Mouse (Mus musculus): ENCODE data around the gene Syn2.
A peak's percentile ranks its signal among the peaks of the same experiment; 100 is the strongest.

The Syn2 gene

DNA sequence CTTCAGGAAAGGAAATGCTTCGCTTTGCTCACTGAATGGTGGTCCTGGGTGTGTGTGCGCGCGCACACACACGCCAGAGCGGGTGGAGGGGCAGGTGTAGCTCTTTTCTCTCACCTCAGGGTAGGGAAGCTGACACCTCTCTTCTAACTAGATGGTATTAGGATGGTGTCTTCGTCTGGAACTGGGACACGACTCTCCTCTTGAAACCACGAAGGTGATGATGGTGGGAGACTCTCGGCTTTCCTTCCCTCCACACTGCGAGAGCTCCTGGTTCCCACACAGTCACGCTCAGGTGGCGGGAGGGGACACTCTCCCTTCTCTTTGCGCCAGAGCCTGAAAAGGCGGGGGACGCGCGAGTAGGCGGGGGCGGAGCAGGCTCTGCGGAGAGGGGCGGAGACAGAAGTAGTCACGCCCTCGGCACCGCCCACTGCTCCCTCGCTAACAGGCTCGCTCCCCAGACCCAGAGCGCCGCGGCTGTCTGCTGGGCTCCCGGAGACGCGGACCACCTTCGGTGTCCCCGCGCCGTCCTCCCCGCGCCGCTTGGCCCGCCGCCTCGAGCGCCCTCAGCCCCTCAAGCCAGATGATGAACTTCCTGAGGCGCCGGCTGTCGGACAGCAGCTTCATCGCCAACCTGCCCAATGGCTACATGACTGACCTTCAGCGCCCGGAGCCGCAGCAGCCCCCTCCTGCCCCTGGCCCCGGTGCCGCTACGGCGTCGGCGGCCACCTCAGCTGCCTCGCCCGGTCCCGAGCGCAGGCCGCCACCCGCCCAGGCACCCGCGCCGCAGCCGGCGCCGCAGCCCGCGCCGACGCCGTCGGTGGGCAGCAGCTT, at the start of gene Syn2:
Syn2 (plus strand) TSS at position 402 of the 831 bp plus-strand sequence.
- DNase-seq (ENCODE audit: inconsistent age in 2 of 2, low spot score in 1 of 2): peak; percentile 83 to 93

DNA sequence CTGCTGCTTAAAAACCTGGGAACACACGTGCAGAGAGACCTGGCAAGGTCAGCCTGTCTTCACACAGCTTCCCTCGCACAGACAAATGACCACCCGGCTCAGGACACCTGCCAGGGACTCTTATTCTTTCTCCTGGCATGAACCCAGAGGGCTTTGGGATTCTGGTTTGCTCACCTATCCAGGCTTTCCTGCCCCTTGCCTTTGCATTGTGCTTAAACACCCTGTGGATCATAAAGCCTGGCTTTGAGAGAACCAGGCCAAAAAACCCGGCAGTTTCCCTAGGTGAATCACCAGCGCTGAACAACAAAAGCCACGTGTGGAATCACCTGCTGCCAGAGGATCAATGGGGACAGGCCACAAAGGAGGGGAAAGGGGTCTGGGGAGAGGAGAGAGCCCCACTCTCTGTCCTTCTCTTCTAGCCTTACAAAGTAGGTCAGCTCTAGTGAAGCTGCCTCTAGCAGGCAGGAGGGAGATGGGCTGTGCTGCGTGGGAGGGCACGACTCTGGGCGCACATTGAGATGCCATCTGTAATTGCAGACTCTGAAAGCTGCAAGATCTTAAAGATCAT, 49.3 kb upstream of the Syn2 start:
- no peak for DNase-seq (ENCODE audit: inconsistent age in 2 of 2, low spot score in 1 of 2)

DNA sequence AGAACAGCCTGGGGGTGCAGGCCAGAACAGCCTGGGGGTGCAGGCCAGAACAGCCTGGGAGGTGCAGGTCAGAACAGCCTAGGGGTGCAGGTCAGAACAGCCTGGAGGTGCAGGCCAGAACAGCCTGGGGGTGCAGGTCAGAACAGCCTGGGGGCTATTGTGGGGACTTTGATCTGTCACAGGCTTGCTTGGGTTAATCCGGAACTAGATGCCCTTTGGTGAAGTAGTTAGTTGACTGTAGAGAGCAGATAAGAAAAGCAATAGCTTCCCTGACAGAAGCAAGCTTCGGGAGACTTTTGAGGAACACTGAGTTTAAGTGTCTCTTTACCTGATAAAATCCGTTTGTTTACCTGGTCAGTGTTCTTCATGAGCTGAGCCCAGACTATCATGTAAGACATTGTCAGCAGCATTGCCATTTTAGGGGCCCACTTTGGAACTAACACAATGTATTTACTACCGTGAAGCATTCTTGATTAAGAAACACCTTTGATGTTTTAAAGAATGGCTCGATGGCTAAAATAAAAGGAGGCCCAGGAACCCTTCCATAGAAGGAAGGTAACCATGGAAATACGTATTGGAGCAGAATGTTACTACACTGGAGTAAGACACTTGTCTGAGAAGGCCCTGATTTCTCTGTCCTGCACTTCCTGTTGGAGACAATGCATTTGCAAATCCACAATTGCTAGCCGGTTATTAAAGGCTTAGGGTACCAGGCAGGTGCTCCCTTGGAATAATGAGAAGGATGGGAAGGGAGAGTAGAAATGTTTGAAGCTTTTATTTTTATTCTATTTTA, 46.2 kb upstream of the Syn2 start:
- DNase-seq (ENCODE audit: inconsistent age in 2 of 2, low spot score in 1 of 2): no peak

DNA sequence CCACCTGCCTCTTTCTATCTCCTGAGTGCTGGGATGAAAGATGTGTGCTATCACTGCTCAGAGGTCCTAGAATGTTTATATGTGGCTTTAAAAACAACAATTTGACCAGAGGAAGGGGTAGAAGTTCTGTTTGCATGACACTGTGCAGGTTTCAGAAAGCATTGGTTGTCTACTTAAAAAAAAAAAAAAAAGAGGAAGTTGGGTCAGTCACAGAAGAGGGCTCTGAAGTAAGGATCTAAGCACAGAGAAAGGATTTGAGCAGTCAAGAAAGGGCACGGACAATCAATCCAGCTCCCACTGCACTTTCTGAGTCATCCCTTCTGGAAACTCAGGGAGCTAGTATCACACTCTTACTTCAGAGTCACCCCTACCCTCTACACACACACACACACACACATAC, 43.0 kb upstream of the Syn2 start:
- no peak for DNase-seq (ENCODE audit: inconsistent age in 2 of 2, low spot score in 1 of 2)

DNA sequence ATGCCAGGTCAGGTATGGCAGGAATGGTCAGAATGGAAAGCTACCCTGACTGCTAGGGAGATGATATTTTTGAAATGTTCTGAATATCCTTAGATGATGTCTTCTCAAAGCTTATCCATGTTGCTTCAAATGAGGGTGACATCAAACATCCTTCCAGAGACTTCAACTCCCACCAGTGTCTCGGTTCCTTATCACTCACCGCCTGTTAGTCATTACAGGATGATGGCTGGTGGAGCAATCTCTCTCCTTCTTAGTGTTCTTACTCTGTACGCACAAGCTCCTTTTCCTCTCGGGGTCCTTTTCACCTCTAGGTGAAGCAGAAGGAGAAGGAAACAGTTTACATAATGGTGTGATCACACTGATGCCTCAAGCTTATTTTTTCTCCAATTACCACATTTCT, 32.2 kb upstream of the Syn2 start:
- no peak for DNase-seq (ENCODE audit: inconsistent age in 2 of 2, low spot score in 1 of 2)

DNA sequence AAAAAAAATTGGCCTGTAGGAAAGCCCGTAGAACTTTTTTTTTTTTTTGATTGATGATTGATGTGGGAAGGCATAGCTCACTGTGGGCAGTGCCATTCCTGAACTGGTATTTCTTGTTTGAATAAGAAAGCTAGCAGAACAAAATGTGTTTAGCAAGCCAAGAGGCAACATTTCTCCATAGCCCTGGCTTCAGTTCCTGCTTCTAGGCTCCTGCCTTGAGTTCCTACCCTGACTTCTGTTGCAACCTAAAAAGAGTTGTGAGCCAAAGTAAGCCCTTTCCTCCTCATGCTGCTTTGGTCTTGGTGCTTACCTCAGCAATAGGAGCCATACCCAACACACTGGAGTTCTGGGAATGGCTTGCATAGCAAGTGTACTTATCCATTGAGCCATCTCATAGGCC, 23.3 kb upstream of the Syn2 start:
- no peak for DNase-seq (ENCODE audit: inconsistent age in 2 of 2, low spot score in 1 of 2)

DNA sequence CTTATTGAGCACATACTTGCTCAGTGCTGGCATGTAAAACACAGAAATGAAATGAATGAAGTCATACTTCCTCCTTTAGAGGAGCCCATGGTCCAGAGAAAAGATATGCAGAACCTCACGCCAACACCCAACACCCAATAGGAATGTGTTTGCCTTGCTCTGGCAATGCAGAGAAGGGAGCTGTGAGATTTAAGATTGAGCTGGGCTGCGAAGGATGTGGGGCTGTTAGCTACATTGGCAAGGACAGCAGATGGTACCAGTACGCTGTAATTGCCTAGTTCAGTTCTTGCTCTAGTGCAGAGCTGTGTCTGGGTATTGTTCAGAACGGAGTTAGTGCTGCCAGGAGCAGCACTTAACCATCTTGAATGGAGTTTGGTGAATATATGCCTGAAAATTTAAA, 12.5 kb upstream of the Syn2 start:
- DNase-seq (ENCODE audit: inconsistent age in 2 of 2, low spot score in 1 of 2): no peak

DNA sequence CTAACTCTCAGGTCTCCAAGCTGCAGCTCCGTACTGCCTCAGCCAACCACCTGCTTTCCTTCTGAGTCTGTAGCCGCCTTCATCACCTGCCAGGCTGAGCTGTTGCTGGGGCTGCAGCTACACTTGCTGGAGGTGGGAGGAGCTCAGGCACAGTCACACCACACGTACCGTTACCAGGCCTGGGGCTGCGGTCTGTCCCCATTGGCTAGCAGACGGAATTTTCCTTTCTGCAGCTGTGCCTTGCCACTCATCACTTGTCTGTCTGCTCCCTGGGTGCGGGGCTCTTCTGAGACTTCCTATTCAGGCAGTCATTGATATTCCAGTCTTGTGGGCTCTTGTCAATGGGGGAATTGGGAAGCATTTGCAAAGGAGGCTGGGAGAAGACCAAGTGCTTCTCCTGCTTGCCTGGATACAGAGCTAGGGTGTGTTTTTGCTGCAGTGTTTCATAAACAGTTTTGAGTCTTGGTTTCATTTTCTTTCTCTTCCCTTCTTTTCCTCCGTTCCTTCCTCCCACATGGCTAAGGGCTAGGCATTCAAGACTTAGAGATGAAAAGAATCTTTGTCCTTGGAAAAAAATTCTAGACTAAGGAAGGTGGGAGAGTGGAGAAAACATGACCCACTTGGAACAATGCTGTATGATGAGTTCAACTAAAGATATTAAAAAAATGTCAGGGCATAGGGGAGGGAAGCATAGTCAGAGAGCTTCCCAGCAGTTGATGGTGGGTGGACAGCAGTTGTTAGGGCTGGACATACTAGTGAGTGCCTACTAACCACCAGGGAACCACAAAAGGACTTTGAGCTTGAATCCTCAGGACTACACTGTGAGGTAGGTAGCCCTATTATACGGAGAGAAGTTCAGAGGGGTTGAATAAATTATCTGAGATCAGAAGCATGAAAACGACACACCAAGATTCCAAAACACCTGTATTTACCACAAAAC, 11.2 kb upstream of the Syn2 start:
- DNase-seq (ENCODE audit: inconsistent age in 2 of 2, low spot score in 1 of 2): peak; percentile 47 to 69

DNA sequence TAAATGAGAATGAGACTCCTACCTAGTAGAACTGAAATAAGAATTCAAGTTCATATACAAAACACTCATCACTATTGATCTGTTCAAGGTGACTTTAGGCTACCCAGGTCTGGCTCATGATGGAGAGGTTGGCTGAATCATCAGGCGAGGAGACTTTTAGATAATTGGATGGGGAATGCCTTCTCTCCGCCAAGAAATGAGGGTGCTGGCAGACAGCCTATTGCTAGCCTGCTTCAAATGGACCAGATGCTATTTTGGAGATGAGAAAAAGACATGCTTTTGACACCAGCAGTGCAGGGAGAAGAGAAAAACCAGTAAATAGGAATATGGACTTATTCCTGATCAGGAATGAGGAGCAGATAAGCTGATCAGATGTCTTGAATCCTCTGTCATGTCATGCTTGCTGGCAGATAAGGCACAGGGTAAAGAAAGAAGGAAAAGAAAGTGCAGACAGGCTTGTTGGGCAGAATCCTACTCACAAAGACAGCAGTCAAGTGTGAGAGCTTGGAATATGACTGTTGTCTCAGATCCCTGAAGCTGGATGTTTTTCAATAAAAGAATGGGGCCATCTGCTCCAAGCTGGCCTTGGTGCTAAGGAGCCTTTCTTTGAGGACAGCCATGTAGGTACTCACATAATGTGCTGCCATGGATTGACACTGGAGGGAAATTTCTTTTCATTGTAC, 9.9 kb upstream of the Syn2 start:
- DNase-seq (ENCODE audit: inconsistent age in 2 of 2, low spot score in 1 of 2): no peak

DNA sequence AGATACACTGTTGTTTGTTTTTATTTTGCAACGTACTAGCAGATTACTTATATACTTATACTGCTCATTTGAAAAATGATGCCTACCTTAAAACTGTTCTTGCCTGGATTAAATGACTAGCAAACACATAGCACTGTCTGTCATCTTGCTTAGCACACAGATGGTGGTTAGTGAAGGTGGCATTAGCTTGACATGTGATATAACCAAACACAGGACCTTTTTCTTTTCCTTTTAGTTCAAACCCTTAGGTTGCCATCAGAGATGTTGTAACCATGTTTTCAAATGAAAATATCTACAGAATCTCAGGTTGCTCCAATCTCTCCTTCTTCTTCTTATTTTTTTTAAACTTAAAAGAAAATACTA, 9.4 kb upstream of the Syn2 start:
- DNase-seq (ENCODE audit: inconsistent age in 2 of 2, low spot score in 1 of 2): no peak

DNA sequence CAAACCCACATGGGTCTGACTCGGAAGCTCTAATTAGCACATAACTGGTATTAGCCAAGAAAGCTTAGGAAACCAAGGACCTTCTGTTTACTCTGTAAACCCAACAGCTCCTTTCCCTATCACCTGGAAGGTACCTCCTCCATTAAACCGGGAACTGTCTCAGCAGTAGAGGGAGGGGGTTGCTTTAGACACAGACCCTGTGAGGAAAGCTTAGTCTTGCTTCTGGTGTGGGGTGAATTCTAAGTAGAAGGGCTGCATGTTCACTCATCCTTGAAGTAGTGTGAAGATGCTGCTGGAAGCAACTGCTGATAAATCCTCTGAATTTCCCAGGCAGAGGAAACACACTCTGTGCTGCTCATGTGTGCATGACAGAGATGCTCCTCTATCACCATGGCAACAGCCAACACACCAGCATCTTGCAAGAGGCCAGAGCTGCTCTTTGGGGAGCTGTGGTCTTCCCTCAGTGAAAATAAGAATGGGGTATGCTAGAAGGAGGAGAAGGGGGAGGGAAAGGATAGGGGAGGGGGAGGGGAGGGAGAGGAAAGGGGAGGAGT, 8.4 kb upstream of the Syn2 start:
- no peak for DNase-seq (ENCODE audit: inconsistent age in 2 of 2, low spot score in 1 of 2)

DNA sequence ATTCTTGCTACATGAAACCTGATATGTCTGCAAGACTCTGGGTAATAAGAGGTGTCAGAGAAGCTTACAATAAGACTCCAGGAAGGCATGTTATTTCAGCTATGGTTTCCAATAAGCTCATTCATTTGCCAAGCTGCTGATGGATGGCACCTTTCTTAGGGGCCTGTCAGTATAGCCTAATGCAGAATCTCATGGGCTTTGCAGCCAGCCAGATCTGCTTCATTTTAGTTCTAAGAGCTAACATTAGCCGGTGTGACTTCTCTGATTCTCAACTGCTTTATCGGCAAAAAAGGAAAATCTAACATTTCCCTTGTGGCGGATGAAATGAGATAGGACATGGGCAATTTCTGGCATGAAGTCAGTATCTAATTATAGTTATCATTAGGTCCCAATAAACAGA, 7.9 kb upstream of the Syn2 start:
- no peak for DNase-seq (ENCODE audit: inconsistent age in 2 of 2, low spot score in 1 of 2)

DNA sequence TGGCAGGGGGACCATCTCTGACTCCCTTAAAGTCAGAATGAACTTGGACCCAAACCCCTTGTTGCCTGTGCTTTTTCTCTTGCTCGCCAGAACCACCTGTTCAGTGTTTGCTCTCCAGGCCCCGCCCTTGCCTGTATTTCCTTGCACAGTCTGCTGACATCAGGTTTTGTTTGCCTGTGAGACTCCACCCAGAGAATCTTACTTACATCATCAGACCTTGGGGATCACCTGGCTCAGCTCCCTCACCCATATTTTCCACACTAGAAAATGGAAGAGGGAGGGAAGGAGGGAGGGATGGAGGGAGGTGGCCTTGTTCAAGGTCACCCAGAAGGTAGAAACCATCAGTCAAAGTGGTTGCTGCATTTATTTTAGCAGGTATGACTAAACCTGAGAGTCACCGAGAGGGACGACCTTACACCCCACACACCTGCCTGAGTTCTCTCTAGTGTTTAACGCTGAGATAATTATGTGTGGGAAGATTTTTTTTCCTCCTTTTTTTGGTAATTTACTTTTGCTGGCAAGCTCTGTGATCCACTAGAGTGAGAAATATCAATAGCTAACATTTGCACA, 7.4 kb upstream of the Syn2 start:
- no peak for DNase-seq (ENCODE audit: inconsistent age in 2 of 2, low spot score in 1 of 2)

DNA sequence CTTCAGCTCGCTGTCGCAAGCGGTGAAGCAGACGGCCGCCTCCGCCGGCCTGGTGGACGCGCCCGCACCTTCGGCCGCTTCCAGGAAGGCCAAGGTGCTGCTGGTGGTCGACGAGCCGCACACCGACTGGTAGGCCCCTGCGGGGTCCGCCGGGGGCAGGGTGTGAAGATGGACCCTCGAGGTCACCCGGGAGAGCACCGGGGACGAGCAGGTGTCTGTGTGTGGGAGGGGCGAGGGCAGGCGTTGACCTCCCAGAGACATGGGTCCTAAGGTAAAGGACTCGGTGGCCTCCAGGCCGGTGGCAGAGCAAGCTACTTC, 589 bp downstream of the Syn2 start:
- DNase-seq (ENCODE audit: inconsistent age in 2 of 2, low spot score in 1 of 2): no peak

DNA sequence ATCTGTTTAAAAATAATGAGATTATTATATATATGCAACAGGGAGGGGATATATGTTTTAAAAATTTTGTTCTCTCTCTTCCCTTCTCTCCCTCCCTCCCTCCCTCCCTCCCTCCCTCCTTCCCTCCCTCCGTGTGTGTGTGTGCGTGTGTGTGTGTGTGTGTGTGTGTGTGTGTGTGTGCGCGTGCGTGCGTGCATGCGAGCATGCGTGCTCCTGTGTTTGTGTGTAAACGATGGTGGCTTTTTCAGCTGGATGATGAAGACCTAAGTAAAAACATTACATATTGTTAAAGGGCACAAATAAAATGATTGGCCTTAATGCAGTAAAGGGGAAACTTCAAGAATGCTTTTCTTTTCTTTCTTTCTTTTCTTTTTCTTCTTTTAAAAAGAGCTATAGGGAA, 1.5 kb downstream of the Syn2 start:
- DNase-seq (ENCODE audit: inconsistent age in 2 of 2, low spot score in 1 of 2): no peak

DNA sequence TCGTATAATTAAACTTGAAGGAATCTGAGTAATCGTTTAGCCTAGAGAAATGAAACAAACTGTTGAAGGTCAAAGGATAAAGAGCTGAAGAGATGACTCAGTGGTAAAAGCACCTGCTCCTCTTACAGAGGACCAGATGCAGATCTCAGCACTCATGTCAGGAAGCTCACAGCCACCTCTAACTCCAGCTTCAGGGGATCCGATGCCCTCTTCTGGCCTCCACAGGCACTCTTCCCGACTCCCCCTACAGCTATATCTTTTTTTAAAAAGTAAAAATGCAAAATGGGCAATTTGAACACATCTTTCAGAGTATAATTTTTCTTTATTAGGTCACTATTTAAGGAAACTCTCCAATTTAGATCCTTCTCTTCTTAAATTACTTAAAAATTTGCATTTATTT, 6.7 kb downstream of the Syn2 start:
- no peak for DNase-seq (ENCODE audit: inconsistent age in 2 of 2, low spot score in 1 of 2)

DNA sequence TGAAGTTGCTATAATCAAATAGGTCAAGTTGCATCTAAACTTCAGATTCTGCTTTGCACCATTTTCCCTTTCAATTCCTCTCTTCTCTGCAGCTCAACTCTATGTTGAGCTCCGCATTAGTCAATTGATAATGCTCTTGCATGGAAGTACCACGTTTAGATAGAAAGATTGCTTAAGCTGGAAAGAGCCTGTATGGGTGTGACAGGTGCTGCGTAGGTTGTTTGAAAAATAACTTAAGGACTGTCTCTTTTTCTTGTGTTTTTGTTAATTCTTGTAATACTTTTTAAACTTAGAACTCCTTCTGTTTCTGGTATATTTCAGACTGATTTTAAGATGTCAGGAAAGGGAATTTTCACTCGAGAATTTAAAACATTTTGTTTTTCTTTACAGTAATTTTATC, 26.5 kb downstream of the Syn2 start:
- no peak for DNase-seq (ENCODE audit: inconsistent age in 2 of 2, low spot score in 1 of 2)

DNA sequence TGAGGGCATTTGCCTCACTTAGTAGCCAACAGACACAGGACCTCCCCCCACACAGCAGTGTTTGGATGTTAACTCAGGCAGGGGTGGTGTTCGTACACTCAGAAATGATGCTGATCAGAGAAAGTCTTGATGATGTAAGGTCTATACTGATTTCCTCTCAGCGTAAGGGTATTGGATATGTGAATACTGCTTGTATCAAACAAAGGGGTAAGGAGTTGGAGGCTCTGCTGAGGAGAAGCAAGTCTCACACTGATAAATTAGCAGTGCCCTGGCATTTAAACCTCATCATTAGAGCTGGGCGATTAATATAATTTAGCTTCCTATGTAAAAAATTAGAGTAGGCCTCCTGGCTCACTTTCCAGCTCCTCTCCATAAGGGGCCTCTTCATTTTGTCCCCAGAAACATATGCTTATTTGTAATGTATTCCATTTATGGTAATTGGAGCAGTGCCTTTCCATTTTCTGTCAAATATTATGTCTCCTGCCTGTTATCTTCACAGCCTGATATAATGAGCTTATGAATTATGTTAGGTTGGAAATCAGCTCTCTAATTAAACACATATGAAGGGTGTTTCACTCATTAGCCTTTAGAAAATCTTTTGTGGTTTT, 31.3 kb downstream of the Syn2 start:
- no peak for DNase-seq (ENCODE audit: inconsistent age in 2 of 2, low spot score in 1 of 2)

DNA sequence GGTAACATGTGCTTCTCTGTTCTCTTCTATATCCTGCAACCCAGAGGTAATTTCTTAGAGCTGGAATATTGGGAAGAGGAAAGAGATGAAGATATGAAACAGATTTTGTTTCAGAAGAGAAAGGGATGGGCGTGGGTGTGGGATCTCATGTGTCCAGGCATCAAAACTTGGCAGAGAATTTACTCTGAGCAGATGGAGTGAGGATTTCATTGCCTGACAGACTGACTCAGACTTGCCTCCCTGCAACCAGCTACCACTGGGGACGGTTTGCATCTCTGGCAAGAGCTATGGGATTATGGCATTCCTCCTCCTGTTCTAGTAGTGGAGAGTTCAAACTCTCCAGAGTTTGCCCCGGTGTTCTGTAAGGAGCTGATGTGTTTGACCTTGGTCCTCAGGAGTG, 34.2 kb downstream of the Syn2 start:
- no peak for DNase-seq (ENCODE audit: inconsistent age in 2 of 2, low spot score in 1 of 2)

DNA sequence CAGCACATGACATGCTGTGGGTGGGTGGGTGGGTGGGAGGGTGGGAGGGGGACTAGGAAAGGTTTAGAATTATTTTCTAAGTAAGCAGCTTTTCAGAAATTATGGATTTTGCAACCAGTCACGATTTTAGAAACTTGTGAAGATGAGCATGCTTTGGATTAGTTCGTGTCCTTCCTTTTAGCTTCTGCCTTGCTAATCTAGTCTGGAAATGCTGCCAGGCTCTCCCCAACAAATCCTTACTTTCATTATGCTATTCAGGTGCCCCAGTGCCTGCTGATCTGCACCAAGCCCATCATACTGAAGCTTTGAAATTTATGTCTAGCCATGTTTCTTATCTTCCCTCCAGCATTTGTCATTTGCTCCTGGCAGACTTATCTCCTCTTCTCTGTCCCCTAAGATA, 34.8 kb downstream of the Syn2 start:
- no peak for DNase-seq (ENCODE audit: inconsistent age in 2 of 2, low spot score in 1 of 2)
